In genomic region chr13:29983523-29984191, GRCm38 (mm10) we compare ENCODE assay signal across 8 mouse cellular contexts. TPM values are rescaled to one million over a fixed set of nuclear protein-coding genes. Genes with fewer than 3 reads are reported as not detected.
DNase-seq lines count a peak whose midpoint lies in the region; ATAC-seq lines count a peak whose summit lies in the region.

No protein-coding gene starts in this region.

- no peak for ATAC-seq in forebrain, embryonic 13.5 days
- 0 out of 2 replicates have a peak, but pooled peaks have one; percentile 0 for ATAC-seq in neural tube, embryonic 12.5 days (ENCODE audit: low FRiP score, low read depth)
- no peak for ATAC-seq in megakaryocyte progenitor cell, adult 5-6 weeks (replicated peaks; ENCODE audit: poor library complexity)

- H3K27ac ChIP-seq in forebrain, embryonic 13.5 days: peak overlapping the region; percentile 93
- peak overlapping the region; percentile 81 for H3K27ac ChIP-seq in neural tube, embryonic 12.5 days

- H3K27me3 ChIP-seq in forebrain, embryonic 13.5 days: no peaks in the 10 kb centered on the region
- H3K27me3 ChIP-seq in neural tube, embryonic 12.5 days (replicated peaks): no peaks in the 10 kb centered on the region

- H3K9ac ChIP-seq in forebrain, embryonic 13.5 days: peak overlapping the region; percentile 93
- peak overlapping the region; percentile 97 for H3K9ac ChIP-seq in neural tube, embryonic 12.5 days

- H3K36me3 ChIP-seq in forebrain, embryonic 13.5 days (ENCODE audit: poor library complexity, severe bottlenecking): peaks cover 17% of the 10 kb centered on the region; the same call in 1 of the 2 replicates
- peaks cover 4% of the 10 kb centered on the region; the same call in 1 of the 2 replicates for H3K36me3 ChIP-seq in neural tube, embryonic 12.5 days

- peak overlapping the region; percentile 94 for H3K4me2 ChIP-seq in forebrain, embryonic 13.5 days
- peak overlapping the region; percentile 88 for H3K4me2 ChIP-seq in neural tube, embryonic 12.5 days (replicated peaks)

- 2% methylated on average over 31 of the region's 35 CpGs for WGBS in forebrain, embryonic 13.5 days
- WGBS in neural tube, embryonic 12.5 days: 2% methylated on average over 35 of the region's 35 CpGs

- peak overlapping the region; percentile 94 for H3K4me3 ChIP-seq in forebrain, embryonic 13.5 days
- peak overlapping the region; percentile 91 for H3K4me3 ChIP-seq in neural tube, embryonic 12.5 days

- no peaks in the 10 kb centered on the region for H3K9me3 ChIP-seq in forebrain, embryonic 13.5 days (replicated peaks)
- H3K9me3 ChIP-seq in neural tube, embryonic 12.5 days: no peaks in the 10 kb centered on the region

- peaks cover 28% of the 10 kb centered on the region for H3K4me1 ChIP-seq in forebrain, embryonic 13.5 days
- H3K4me1 ChIP-seq in neural tube, embryonic 12.5 days: peaks cover 7% of the 10 kb centered on the region

- peak; percentile 29 for DNase-seq in ovary, postnatal 14 days (ENCODE audit: low spot score)
- DNase-seq in ovary, postnatal 36 days (ENCODE audit: low spot score): no peak
- DNase-seq in adrenal gland, postnatal 14 days: peak; percentile 37
- DNase-seq in induced T-regulatory cell, adult 2 months (ENCODE audit: low read depth): peak; percentile 78
- DNase-seq in liver: peak; percentile 16

RNA-seq across cellular contexts. Expression of gene E2f3, which starts 2.2 kb away (rescaled TPM):
- 11.5 and 12.3 TPM in 2 replicates for total RNA-seq in adrenal gland, postnatal 14 days (2021)
- polyA plus RNA-seq in forebrain, embryonic 13.5 days (2015; fragmentation: Nextera tagmentation; extraction: Ambion mirVana): 11.5 and 12.4 TPM in 2 replicates
- polyA plus RNA-seq in neural tube, embryonic 12.5 days (2016; fragmentation: Nextera tagmentation; extraction: Ambion mirVana): 13.0 and 13.9 TPM in 2 replicates
- 16.9 and 17.8 TPM in 2 replicates for total RNA-seq in megakaryocyte progenitor cell, adult 5-6 weeks (2015)
- 11.8 and 12.4 TPM in 2 replicates for total RNA-seq in megakaryocyte progenitor cell, adult 5-6 weeks (2017)
